Mouse (Mus musculus): ENCODE results near the gene Pramef17.
"Not testable (repeated sequence)": the region's sequence is repeated elsewhere in the genome, so short reads cannot be mapped to it uniquely, and the experiment has no call there.

Gene Pramef17

DNA sequence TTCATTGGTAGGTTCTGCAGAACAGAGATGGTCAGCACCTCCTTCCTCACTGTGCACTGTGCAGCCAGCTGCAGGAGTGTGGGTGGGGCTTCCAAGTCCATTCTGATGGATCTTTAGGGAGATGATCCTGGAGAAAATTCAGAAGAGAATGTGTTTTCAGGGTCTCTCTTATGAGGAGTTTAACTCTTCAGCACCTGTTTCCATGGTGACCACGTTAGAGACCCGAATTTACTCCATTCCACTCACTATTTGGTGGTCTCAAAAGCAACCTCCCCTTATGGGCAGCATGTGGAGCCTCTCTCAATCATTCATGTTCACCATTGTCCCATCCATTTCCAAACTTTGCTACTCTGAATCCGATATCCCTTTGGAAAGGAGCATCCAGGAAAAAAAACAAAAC is at the start of gene Pramef17:
Pramef17 (minus strand) TSS at position 101 of the 400 bp plus-strand sequence.
- DNase-seq = not testable (repeated sequence)

- peak; percentile 44 to 45 for DNase-seq
These were observed 6.0 kb downstream of the Pramef17 start for GRCm38 (mm10) chr4:143988126-143988525.

GRCm38 (mm10) chr4:143987475-143987941 is 6.7 kb downstream of the Pramef17 start:
- peak; percentile 5 to 31 for DNase-seq

DNA sequence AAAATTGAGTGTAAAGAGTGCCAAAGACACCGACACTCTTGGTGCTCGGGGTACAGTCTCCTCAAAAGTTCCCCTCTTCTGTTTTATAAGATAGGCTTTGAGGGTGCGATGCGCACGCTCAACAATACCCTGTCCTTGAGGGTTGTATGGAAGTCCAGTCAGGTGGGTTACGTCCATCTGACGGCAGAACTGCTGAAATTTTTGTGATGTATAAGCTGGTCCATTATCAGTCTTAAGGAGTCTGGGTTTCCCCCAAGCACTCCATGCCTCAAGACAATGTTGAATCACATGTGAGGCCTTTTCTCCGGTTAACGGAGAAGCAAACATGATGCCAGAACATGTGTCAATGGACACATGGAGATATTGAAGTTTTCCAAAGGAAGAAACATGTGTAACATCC is 8.4 kb downstream of the Pramef17 start:
- DNase-seq = peak; percentile 4 to 11

GRCm38 (mm10) chr4:143985165-143985564 is 9.0 kb downstream of the Pramef17 start:
- DNase-seq = not testable (repeated sequence)

DNA sequence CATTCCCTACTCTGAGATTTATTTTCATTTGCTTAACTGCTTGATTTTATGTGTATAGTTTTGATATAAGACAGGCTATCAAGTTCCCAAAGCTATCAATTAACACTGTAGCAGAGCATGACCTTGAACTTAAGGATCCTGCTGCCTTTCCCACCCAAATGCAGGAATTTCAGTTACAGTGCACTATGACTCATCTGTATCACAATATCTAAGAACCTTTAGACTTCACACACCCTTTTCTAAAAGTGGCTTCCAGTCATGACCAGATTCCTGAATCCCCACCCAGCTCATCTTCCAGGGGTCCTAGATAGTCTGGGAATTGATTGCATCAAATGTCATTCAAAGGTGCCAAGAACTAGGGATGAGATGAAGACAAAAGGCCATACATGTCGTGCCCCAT is 10.7 kb downstream of the Pramef17 start:
- DNase-seq = not testable (repeated sequence)

DNA sequence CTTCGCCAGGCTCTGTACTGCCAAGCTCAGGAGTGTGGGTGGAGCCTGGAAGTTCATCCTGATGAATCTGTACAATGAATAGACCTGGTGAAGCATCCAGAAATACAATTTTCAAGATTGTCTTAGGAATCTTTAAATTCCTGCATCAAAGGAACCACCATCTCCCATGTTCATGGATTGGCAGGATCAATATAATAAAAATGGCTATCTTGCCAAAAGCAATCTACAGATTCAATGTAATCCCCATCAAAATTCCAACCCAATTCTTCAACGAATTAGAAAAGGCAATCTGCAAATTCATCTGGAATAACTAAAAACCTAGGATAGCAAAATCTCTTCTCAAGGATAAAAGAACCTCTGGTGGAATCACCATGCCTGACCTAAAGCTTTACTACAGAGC is 27.3 kb downstream of the Pramef17 start, which contains the start of gene Gm13101:
Gm13101 (minus strand) TSS at position 101 of the 400 bp plus-strand sequence.
- not testable (repeated sequence) for DNase-seq

DNA sequence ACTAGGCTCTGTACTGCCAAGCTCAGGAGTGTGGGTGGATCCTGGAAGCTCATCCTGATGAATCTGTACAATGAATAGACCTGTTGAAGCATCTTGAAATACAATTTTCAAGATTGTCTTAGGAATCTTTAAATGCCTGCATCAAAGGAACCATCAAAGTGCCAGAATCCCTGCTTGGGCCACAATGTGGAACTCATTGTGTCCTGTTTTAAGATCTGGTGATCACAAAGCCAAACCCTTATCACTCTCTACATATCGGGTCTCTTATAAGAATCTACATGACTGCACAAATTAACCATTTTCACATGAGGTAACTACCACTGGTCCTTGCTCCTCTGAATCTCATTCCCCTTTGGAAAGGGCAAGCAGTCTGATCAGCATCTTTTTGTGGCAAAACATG is 43.3 kb downstream of the Pramef17 start, which contains the start of gene Pramef25:
Pramef25 (minus strand) TSS at position 101 of the 400 bp plus-strand sequence.
- DNase-seq = not testable (repeated sequence)

All from cerebellum, postnatal 14 days (tissue).